Mouse (Mus musculus) lung, postnatal 10 days (tissue): ENCODE measurements at regions not wholly inside any gene's neighbourhood (a gene's known extent, or its start where the extent isn't known, plus 50 kb on each side); places are given as distances from the start of the nearest gene placed in this dataset.

ENCODE experiments used
- DNase-seq: peaks from one replicate; pipeline ENCODE4 v3.0.0; 2021

DNA sequence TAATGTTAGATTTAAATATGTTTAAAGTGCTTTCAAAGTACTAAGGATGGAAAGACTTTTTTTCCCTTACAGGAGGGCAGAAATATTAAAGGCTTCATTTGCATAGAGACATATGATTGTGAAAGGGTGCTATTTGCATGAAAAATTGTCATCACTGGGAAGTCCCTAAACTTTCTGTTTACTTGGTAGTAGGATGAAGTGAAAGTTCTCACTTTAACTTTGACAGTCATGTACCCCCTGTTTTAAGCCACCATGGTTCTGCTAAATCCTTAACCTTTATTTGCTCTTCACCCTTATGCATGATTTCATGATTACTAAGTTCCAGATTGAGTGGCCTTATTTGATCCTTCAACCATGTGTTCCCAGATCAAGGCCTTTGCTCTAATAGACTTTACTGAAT, 132.6 kb upstream of the Egfl6 start:
- DNase-seq = no peak

DNA sequence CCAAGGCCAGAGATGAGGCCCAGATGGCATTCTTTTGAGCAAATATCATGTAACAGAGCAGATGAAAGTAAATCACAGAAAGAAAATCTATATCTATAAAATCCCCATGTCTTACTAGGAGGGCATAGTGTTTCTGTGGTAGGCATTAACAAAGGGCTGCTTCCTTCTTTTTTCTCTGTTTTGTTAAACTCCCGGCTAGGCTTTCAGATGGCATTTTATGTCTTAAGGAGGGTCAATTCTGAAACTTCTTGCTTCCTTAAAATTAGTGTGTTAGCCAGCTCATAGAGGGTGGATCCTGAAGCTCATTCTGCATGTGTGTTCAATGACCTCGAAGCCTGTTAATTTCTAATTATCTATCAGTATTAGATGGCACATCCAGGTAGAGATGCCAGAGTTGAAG, 123.8 kb upstream of the Egfl6 start:
- no peak for DNase-seq

DNA sequence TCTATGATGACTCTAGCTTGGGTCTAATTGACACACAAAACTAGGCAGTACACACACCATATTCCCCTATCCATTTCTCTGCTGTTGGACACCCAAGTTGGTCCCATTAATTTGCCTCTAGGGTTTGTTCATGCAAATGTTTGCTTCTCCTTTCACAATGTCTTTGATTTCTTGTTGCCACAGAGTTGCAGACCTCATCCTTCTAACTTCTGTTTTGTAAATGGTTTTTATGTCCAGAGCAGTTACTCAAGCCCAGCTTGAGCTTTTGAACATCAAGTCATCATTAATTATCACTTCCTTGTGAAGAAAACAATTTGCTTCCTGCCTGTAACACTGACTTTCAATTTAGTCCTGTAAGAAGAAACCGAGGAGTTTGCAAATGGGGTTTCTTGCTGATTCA, 122.6 kb upstream of the Egfl6 start:
- DNase-seq = no peak

DNA sequence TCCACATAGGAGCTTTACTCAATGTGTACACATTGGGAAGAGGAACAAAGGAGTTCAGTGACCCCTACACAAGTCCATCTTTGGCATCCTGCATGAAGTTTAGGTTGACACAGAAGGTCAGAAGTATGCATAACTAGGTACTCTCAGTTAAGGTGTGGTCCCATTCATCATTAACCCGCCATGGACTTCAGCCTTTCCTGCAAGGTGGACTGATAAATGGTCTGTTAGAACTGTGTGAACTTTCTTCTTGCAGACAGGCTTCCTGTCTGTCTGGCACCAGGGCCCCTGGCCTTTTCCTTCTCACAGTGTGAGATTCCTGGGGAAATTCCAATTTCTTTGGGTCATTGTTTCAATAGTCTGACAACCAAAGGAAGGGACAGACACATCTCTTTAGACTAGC, 121.5 kb upstream of the Egfl6 start:
- no peak for DNase-seq

DNA sequence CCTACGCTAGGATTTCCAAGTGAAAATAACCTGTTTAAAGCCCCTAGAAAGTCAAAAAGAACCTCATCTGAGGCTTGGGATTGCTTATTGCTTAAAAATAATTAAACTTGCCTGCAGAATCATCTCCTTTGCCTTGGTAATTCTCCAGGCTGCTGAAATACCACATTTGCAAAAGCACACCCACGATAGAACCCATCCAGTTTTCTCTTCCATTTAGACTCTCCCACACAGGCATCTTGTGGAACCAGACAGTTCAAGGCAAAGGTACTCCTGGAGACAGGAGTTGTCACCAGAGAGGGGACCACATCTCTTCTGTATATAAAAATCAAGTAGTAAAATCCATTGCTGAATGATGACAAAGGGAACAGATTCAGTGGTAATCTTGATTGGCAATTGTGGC, 118.8 kb upstream of the Egfl6 start:
- DNase-seq = no peak

DNA sequence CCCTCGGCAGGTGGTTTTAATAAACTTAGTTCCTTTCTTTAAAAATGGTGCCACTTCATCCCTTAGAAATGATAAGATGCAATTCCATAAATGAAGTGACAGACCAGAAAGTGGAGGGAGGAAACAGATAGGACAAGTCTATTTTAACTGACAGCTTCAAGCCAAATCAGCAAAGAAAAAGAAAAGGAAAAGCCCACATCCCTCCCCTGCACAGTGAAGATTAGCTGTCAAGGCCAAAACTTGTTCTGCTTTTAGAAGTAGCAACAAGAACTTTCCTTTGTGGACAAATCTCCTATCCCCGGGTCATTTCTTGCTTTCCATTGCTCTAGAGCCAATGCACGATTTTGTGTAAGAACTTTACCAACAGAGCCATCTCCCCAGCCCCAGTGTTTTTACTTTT, 108.7 kb upstream of the Egfl6 start:
- DNase-seq = no peak

DNA sequence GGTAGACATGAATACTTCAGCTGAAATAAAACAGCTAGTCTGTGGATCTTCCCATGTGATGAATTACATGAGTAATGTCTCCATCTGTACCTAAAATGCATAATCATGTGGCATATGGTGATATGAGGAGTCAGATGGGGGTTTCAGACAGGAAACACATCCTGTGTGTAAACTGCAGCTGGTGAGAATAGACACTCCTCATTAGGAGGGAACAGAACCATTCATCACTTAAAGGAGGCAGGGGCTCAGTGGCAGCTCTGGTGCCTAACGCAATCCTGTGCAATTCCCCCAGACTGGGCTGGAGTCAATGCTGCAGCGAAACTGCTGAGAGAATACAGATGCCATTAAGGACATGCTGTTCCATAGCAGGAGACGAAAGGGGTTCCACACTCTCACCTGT, 103.3 kb upstream of the Egfl6 start:
- DNase-seq = no peak

DNA sequence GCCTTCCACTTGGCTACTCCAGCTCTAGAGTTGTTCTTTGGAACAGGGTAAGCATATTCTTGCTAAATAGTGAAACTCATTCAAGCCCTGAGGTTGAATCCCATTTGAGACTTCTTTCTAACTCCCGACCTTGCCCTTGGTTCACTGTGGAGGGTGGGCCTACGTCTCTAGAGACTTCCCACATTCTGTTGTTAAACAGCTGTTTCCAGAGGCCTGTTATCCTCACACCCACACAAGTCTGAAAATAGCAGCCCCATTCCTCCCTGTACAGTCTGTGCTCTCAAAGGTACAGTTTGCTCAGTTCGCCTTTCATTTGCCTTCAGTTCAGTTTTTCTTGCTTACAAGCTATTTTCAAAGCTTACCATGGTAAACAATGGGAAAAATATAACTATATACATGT, 87.9 kb upstream of the Egfl6 start:
- no peak for DNase-seq

DNA sequence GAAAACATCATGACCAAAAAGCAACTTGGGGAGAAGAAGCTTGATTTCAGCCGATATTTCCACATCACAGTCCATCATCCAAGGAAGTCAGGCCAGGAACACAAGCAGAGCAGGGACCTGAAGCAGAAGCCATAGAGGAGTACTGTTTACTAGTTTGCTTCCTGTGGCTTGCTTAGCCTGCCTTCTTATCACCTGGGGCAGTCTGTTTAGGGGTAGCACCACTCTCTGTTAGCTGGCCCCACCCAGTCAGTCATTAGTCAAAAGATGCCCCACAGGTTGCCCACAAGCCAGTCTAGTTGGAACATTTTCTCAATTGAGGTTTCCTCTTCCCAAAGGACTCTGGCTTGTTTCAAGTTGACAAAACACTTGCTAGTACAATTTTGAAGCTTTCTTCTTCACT, 87.1 kb upstream of the Egfl6 start:
- no peak for DNase-seq

DNA sequence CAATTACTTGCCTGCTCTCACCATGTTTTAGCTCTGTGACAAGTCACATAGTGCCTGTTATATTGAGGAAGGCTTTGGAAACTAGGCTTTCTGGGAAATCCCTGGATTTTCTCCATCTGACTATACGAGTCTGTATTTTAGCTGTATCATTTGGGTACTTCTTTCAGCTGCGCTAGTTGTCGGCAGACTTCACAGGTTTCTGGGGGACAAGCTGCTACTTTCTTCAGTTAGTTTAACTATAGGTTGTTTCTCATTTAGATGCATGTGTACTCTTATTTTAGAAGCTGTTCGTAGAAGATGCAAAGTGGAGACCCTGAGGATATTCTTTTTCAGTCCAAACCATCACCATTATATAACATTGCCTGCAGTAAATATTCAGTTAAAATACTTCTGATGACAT, 86.3 kb upstream of the Egfl6 start:
- DNase-seq = no peak

DNA sequence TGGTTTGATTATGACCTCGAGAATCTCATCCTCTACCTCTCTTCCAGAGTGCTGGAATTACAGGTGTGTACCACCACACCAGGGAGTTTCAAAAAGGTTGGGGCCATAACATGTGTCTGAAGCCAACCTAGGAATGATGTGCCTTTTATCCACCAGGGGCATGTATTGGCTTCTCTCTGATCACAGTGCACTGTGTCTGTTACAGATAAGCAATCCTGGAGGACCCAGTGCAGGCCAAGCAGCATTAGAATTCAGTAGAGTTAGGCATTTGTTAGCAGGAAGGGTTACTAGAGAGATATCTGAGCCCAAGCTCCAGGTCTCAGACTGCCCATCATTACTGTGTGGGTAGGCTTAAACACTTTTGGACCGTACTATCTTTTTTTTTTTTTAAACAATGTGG, 80.8 kb upstream of the Egfl6 start:
- DNase-seq = no peak

DNA sequence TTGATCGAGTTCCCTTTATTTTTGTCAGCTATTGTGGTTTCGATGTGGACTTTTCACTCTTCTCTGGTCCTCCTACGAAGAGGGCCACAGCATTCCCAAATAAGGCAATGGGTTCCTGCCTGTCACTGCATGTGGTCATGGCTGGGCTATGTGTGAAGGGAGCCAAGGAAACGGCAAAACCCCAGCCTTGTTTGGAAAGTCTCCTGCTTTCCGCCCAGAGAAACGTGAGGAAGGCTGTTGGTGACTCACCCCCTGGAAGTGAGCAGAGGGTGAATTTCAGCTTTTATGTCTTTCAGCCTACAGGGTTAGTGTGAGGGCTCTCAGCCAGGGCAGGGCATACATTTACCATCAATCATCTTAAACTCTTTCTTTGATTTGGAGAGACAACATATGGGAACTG, 76.3 kb upstream of the Egfl6 start:
- DNase-seq = peak; percentile 75

DNA sequence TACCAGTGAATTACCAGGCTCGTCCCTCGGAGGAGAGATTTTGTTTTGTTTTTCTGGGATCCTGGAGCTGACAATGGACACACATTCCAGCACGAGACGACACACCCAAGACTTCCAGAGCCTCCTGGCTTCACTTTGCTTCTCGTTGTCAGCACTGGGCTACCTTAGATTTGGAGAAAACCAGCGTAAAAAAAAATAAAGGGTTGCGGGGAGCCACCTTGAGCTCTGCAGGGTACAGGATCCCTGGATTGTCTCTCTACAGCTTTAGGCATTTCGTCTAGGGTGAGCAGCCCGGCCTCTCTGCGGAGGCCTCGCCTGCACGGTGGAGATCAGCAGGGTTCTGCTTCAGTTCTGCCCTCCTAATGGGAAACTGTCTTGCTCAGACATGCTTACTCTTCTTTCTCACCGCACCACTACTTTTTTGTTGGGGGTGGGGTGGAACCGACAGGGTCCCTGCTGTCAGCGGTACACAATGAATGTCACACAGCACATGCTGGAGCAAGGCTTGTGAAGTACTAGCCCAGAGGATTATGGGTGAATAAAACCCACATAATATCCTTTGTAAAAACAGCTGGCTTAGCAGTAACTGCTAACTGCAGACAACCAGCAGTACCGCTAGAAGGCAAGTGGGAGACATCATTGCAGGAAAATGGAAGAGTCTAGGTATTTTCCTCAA, 75.7 kb upstream of the Egfl6 start:
- peak; percentile 79 for DNase-seq

DNA sequence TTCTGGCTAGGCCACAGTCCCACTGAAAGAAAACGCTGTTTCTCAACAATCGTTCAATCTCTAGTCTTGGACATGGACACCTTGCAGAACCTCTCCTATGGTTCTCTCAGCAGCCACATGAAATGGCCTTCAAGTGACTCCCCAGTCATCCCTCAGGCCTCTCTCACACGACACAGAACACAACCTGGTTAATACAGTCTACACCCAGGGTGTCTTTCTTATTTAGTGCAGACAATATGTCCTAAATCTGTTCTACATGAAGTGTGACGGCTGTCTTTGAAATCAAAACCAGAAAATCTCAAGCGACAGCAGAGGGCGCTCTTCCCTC, 75.2 kb upstream of the Egfl6 start:
- DNase-seq = no peak

DNA sequence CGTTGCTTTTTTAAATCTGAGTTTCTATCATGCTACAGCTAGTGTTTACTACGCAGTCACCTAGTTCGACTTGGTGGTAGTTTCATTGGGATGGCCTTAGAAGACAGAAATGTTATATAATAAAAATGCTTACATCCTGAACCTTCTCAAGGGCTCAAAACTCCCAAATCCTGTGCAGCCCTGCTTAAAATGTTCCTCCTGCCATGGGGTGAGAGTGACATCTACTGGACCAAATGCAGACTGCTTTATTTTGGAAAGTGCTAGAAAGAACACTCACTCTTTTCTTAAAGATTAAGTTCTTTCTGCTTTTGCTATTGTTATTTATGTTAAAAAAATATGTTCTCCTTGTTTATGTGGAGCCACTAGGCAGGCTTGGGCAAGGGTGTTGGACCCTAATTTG, 66.9 kb upstream of the Egfl6 start:
- peak; percentile 41 for DNase-seq

DNA sequence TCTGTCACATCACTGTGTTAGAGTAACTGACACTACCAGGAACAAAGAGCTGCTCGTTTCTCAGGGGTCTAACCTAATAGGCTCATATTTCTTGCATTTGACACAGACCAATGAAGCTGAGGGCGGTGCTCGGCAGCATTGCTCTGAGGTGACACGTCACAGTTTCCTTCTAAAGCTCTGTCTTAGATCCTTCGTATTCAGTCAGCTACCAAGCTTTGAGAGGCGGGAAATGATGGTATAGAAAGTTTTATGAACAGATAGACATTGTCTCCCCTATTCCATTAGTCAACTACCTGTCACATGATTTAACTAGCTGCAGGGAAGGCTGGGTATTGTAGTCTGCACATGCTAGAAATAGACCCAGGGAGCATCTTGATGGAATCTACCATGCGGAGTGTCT, 60.2 kb upstream of the Egfl6 start:
- DNase-seq = no peak

DNA sequence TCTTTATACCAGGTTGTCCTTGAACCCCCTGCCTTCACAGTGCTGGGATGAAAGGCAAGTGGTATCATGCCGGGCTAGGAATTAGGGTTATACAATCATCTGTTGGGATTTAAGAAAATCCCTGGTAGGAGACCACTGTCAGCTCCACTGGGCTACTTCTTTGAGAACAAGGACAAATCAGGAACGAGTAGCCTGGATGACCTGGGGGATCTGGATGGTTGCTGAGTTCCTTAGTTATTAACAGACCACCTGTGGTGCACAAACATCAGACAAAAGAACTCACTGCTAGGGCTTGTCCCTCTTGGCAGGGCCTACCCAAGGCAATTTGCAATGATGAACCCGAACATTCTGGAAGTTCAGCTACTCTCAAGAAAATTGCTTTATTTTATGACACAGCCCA, 55.7 kb upstream of the Egfl6 start:
- DNase-seq = no peak

DNA sequence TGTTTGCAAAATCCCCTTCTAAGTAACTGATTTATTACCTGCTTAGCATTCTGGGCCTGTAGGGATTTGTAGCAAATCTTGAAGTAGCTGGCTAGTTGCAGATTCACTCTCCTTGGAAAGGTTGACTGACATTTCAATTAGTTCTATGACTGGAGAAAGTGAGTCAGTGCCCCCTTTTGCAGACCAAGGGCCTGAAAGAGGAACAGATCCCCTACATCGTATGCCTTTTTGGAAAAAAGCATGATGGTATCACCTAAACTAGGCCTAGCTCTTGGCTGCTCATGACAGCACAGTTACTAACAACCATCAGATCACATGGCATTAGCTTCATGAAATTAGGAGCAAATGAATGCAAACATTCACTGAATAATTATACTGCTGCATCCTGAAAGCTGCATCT, 54.7 kb upstream of the Egfl6 start:
- DNase-seq = no peak
